Mouse (Mus musculus) heart, postnatal 0 days (tissue): ENCODE measurements around the gene Upk1a.

Source experiments
- CTCF ChIP-seq: IDR thresholded peaks from 2 replicates; pipeline ENCODE4 v1.5.1; 2016; ENCODE audit warnings: antibody characterized with exemption, control low read depth, low read depth
- EP300 ChIP-seq: IDR thresholded peaks from 2 replicates; pipeline ENCODE4 v1.6.1; 2016; ENCODE audit warnings: antibody characterized with exemption, low read depth

GRCm38 (mm10) chr7:30633762-30634412 lies 21.2 kb upstream of the Upk1a start:
- TF ChIP-seq CTCF (no peak), EP300 (no peak)
